Mouse (Mus musculus): Measurements from ENCODE around the gene Calcb. TPM values are rescaled to one million over a fixed set of nuclear protein-coding genes. Genes with fewer than 3 reads are reported as not detected.
A peak's percentile ranks its signal among the peaks of the same experiment; 100 is the strongest.

The Calcb gene
- polyA plus RNA-seq, 1 experiment from 2014 or later, result 0.72 TPM

GRCm38 (mm10) chr7:114744639-114745245, 26.3 kb downstream of the Calcb start:
- 40% methylated on average over 3 of the region's 3 CpGs for WGBS
- no peaks in the 10 kb centered on the region for H3K9me3 ChIP-seq (ENCODE audit: control insufficient read depth, low read length)
- peak overlapping the region; percentile 79; the same call in 1 of the 2 replicates for H3K4me2 ChIP-seq (ENCODE audit: low read depth, low read length)
- peaks cover 9% of the 10 kb centered on the region for H3K4me1 ChIP-seq (ENCODE audit: control insufficient read depth, insufficient read depth, low read length)
- peak; percentile 17 for DNase-seq (ENCODE audit: low spot score)
- H3K9ac ChIP-seq (ENCODE audit: low read depth, low read length), result no peak overlapping the region
- 0 out of 2 replicates have a peak, but pooled peaks cover 4% of the 10 kb centered on the region for H3K27me3 ChIP-seq (replicated peaks; ENCODE audit: control insufficient read depth, insufficient read depth, low read length)
- no peak overlapping the region for H3K4me3 ChIP-seq (ENCODE audit: low read depth, low read length)
- no peak overlapping the region for H3K27ac ChIP-seq (replicated peaks; ENCODE audit: low read depth, low read length)
- no peaks in the 10 kb centered on the region for H3K36me3 ChIP-seq (ENCODE audit: control insufficient read depth, insufficient read depth, low read length)
- ATAC-seq (ENCODE audit: low read depth), result peak; percentile 8; the same call in 1 of the 2 replicates

GRCm38 (mm10) chr7:114745481-114746271, 27.2 kb downstream of the Calcb start:
- H3K4me1 ChIP-seq (ENCODE audit: control insufficient read depth, insufficient read depth, low read length), result peaks cover 9% of the 10 kb centered on the region

GRCm38 (mm10) chr7:114747596-114747995, 29.2 kb downstream of the Calcb start:
- WGBS, result 49% methylated on average over 3 of the region's 3 CpGs
- Histone ChIP-seq H3K4me2 (ENCODE audit: low read depth, low read length) (no peak overlapping the region), H3K9me3 (ENCODE audit: control insufficient read depth, low read length) (no peaks in the 10 kb centered on the region), H3K4me1 (ENCODE audit: control insufficient read depth, insufficient read depth, low read length) (peaks cover 9% of the 10 kb centered on the region), H3K4me3 (ENCODE audit: low read depth, low read length) (no peak overlapping the region), H3K9ac (ENCODE audit: low read depth, low read length) (no peak overlapping the region), H3K27me3 (replicated peaks; ENCODE audit: control insufficient read depth, insufficient read depth, low read length) (0 out of 2 replicates have a peak, but pooled peaks cover 4% of the 10 kb centered on the region), H3K36me3 (ENCODE audit: control insufficient read depth, insufficient read depth, low read length) (no peaks in the 10 kb centered on the region), H3K27ac (replicated peaks; ENCODE audit: low read depth, low read length) (no peak overlapping the region)
- DNase-seq (ENCODE audit: low spot score) (peak; percentile 37), ATAC-seq (ENCODE audit: low read depth) (peak; percentile 35; the same call in 1 of the 2 replicates)

More at GRCm38 (mm10) chr7:114745481-114746271, 27.2 kb downstream of the Calcb start:
- Histone ChIP-seq H3K4me3 (ENCODE audit: low read depth, low read length) (peak overlapping the region; percentile 44), H3K4me2 (ENCODE audit: low read depth, low read length) (peak overlapping the region; percentile 79), H3K36me3 (ENCODE audit: control insufficient read depth, insufficient read depth, low read length) (no peaks in the 10 kb centered on the region), H3K9ac (ENCODE audit: low read depth, low read length) (peak overlapping the region; percentile 54), H3K27ac (replicated peaks; ENCODE audit: low read depth, low read length) (peak overlapping the region; percentile 52), H3K27me3 (replicated peaks; ENCODE audit: control insufficient read depth, insufficient read depth, low read length) (0 out of 2 replicates have a peak, but pooled peaks cover 4% of the 10 kb centered on the region), H3K9me3 (ENCODE audit: control insufficient read depth, low read length) (no peaks in the 10 kb centered on the region)
- DNase-seq (ENCODE audit: low spot score) (peak; percentile 68), ATAC-seq (ENCODE audit: low read depth) (peak; percentile 68)
- 3% methylated on average over 31 of the region's 34 CpGs for WGBS

- 0 out of 2 replicates have a peak, but pooled peaks cover 4% of the 10 kb centered on the region for H3K27me3 ChIP-seq (replicated peaks; ENCODE audit: control insufficient read depth, insufficient read depth, low read length)
- no peak overlapping the region for H3K4me2 ChIP-seq (ENCODE audit: low read depth, low read length)
- DNase-seq (ENCODE audit: low spot score), result no peak
- no peak overlapping the region for H3K9ac ChIP-seq (ENCODE audit: low read depth, low read length)
- H3K4me1 ChIP-seq (ENCODE audit: control insufficient read depth, insufficient read depth, low read length), result peaks cover 9% of the 10 kb centered on the region
- no peak for ATAC-seq (ENCODE audit: low read depth)
- no peak overlapping the region for H3K4me3 ChIP-seq (ENCODE audit: low read depth, low read length)
- H3K36me3 ChIP-seq (ENCODE audit: control insufficient read depth, insufficient read depth, low read length), result no peaks in the 10 kb centered on the region
- 54% methylated on average over 4 of the region's 4 CpGs for WGBS
- H3K27ac ChIP-seq (replicated peaks; ENCODE audit: low read depth, low read length), result no peak overlapping the region
- no peaks in the 10 kb centered on the region for H3K9me3 ChIP-seq (ENCODE audit: control insufficient read depth, low read length)
Measured at GRCm38 (mm10) chr7:114748239-114748638, 29.8 kb downstream of the Calcb start.

GRCm38 (mm10) chr7:114753471-114753870, 35.0 kb downstream of the Calcb start:
- WGBS, result 74% methylated on average over 2 of the region's 2 CpGs
- no peaks in the 10 kb centered on the region for H3K27me3 ChIP-seq (replicated peaks; ENCODE audit: control insufficient read depth, insufficient read depth, low read length)
- ATAC-seq (ENCODE audit: low read depth) (no peak), DNase-seq (ENCODE audit: low spot score) (no peak)
- no peaks in the 10 kb centered on the region for H3K9me3 ChIP-seq (ENCODE audit: control insufficient read depth, low read length)
- no peaks in the 10 kb centered on the region for H3K4me1 ChIP-seq (ENCODE audit: control insufficient read depth, insufficient read depth, low read length)
- H3K9ac ChIP-seq (ENCODE audit: low read depth, low read length), result no peak overlapping the region
- no peak overlapping the region for H3K4me2 ChIP-seq (ENCODE audit: low read depth, low read length)
- no peaks in the 10 kb centered on the region for H3K36me3 ChIP-seq (ENCODE audit: control insufficient read depth, insufficient read depth, low read length)
- no peak overlapping the region for H3K4me3 ChIP-seq (ENCODE audit: low read depth, low read length)
- H3K27ac ChIP-seq (replicated peaks; ENCODE audit: low read depth, low read length), result no peak overlapping the region

- Histone ChIP-seq H3K4me2 (ENCODE audit: low read depth, low read length) (no peak overlapping the region), H3K9me3 (ENCODE audit: control insufficient read depth, low read length) (no peaks in the 10 kb centered on the region), H3K27ac (replicated peaks; ENCODE audit: low read depth, low read length) (no peak overlapping the region), H3K4me3 (ENCODE audit: low read depth, low read length) (no peak overlapping the region), H3K36me3 (ENCODE audit: control insufficient read depth, insufficient read depth, low read length) (no peaks in the 10 kb centered on the region), H3K4me1 (ENCODE audit: control insufficient read depth, insufficient read depth, low read length) (no peaks in the 10 kb centered on the region), H3K27me3 (replicated peaks; ENCODE audit: control insufficient read depth, insufficient read depth, low read length) (no peaks in the 10 kb centered on the region), H3K9ac (ENCODE audit: low read depth, low read length) (no peak overlapping the region)
- 47% methylated on average over 1 of the region's 1 CpGs for WGBS
- ATAC-seq (ENCODE audit: low read depth) (no peak), DNase-seq (ENCODE audit: low spot score) (no peak)
Measured at GRCm38 (mm10) chr7:114754196-114754595, 35.8 kb downstream of the Calcb start.

GRCm38 (mm10) chr7:114754626-114755025, 36.2 kb downstream of the Calcb start:
- H3K27ac ChIP-seq (replicated peaks; ENCODE audit: low read depth, low read length), result no peak overlapping the region
- H3K4me1 ChIP-seq (ENCODE audit: control insufficient read depth, insufficient read depth, low read length), result no peaks in the 10 kb centered on the region
- no peaks in the 10 kb centered on the region for H3K9me3 ChIP-seq (ENCODE audit: control insufficient read depth, low read length)
- H3K9ac ChIP-seq (ENCODE audit: low read depth, low read length), result no peak overlapping the region
- DNase-seq (ENCODE audit: low spot score) (no peak), ATAC-seq (ENCODE audit: low read depth) (no peak)
- H3K27me3 ChIP-seq (replicated peaks; ENCODE audit: control insufficient read depth, insufficient read depth, low read length), result no peaks in the 10 kb centered on the region
- H3K36me3 ChIP-seq (ENCODE audit: control insufficient read depth, insufficient read depth, low read length), result no peaks in the 10 kb centered on the region
- no peak overlapping the region for H3K4me2 ChIP-seq (ENCODE audit: low read depth, low read length)
- no peak overlapping the region for H3K4me3 ChIP-seq (ENCODE audit: low read depth, low read length)
- WGBS, result 72% methylated on average over 8 of the region's 8 CpGs

- no peaks in the 10 kb centered on the region for H3K4me1 ChIP-seq (ENCODE audit: control insufficient read depth, insufficient read depth, low read length)
- DNase-seq (ENCODE audit: low spot score) (no peak), ATAC-seq (ENCODE audit: low read depth) (no peak)
- no peaks in the 10 kb centered on the region for H3K9me3 ChIP-seq (ENCODE audit: control insufficient read depth, low read length)
- no peak overlapping the region for H3K4me2 ChIP-seq (ENCODE audit: low read depth, low read length)
- 73% methylated on average over 2 of the region's 2 CpGs for WGBS
- no peak overlapping the region for H3K4me3 ChIP-seq (ENCODE audit: low read depth, low read length)
- no peak overlapping the region for H3K27ac ChIP-seq (replicated peaks; ENCODE audit: low read depth, low read length)
- H3K36me3 ChIP-seq (ENCODE audit: control insufficient read depth, insufficient read depth, low read length), result no peaks in the 10 kb centered on the region
- H3K27me3 ChIP-seq (replicated peaks; ENCODE audit: control insufficient read depth, insufficient read depth, low read length), result no peaks in the 10 kb centered on the region
- no peak overlapping the region for H3K9ac ChIP-seq (ENCODE audit: low read depth, low read length)
Measured at GRCm38 (mm10) chr7:114762660-114763059, 44.2 kb downstream of the Calcb start.
